Mouse (Mus musculus) skeletal muscle tissue, adult 2 months (tissue): ENCODE data around the gene Vti1a.

Source experiments
- DNase-seq: peaks from one replicate; pipeline ENCODE4 v3.0.0-alpha.2; 2012; ENCODE audit warnings: low read depth, low spot score

Vti1a gene

DNA sequence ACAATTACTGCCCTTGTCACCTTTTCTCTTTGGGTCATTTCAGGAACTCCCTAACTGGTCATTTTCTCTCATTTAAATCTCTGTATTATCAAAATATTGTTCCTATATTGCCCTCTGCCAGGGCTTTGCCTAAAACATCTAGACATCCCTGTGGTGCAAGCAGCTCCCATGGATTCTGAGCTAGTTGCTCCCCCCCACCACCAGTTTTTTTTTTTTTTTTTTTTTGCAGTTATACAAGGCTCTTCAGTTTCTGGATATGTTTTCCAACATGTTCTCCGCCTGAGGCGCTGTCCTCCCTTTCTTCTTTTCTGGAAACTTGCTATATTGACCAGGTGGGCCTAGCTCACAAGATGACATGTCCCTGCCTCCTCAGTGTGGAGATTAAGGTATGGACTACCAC is 2.4 kb upstream of the Vti1a start:
- DNase-seq = no peak

DNA sequence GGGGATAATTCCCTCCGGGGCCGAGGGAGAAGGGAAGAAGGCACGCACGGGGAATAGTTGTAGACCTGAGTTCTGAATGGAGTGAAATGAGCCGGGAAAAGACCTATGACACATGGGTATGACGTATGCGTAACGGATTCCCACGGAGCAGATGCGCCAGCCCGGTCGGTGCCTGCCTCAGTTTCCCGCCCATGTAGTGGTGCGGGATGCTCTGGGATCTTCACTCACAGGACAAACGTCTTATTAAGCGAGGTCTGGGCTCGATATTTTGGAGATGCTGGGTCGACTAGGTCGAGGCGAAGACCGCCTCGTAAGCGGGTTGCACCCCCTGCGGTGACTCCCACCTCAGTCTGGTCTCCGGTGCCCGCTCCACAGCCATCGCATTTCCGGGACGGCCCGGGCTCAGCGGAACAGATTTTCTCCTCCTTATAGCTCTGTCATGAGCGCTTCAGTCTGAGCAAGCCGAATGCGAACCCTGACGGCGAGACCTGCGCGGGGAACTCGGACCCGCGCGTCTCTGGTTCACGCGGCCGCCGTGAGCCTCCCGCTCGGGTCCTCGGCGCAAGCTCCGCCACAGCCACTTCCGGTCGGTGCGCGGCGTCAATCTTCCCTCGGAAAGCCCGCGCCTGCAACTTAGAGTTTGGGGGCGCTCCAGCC is 515 bp upstream of the Vti1a start, which contains the start of gene Zdhhc6:
Gene Zdhhc6 (minus strand): TSS at position 581 of the 657 bp plus-strand sequence.
- no peak for DNase-seq

DNA sequence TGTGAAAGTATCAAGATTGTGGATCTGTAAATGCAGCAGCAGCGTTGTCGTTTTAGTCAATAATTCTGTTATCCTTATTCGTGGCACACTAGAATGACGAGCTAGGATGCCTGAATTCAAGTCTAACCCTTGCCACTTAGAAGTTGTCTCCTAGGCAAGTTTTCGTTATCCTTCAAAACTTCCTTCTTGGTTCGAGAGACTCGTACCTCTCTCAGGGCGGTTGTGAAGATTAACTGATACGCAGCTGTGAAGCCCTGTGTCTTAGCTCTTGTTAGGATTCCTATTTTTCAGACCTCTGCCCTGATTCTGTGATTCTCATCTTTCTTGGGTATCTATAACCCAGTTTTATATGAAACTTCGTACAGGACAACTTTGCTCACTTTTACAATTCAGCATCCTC is 806 bp downstream of the Vti1a start:
- no peak for DNase-seq

DNA sequence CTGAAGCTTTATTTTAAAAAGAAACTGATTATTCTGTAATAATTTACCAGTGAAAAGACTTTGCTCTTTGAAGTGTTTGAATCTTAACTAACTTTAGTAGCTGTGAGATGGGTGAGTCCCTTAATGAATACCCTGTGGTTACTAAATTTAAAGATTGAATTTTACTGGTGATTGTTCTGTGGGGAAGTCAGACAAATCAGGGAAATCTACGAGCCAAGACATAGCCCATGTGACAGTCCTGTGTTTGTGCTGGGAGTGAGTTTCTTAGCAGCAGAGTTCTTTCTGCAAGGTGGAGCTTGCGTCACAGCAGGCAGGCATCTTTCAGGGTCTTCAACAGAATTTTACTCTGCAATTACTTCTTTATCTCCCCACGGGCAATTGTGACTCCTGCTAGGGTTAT is 2.9 kb downstream of the Vti1a start:
- DNase-seq = no peak

DNA sequence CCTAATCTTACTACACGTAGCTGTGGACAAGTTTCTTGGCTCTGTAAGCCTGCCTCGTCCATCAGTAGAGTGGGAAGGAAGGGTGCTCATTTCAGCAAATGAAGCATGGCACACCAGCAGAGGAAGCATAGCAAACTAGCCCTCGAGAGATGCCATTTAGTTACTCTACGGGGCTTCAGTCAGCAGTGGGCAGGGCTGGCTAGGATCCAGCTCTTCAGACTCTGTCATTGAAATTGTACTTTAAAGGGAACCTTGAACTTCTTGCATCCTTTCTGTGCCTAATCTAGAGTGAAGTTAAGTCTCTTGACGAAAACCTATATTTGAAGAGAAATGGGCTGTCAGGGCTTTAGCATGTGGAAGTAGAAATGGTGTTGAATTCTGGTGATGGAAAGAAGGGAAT is 3.4 kb downstream of the Vti1a start:
- no peak for DNase-seq

DNA sequence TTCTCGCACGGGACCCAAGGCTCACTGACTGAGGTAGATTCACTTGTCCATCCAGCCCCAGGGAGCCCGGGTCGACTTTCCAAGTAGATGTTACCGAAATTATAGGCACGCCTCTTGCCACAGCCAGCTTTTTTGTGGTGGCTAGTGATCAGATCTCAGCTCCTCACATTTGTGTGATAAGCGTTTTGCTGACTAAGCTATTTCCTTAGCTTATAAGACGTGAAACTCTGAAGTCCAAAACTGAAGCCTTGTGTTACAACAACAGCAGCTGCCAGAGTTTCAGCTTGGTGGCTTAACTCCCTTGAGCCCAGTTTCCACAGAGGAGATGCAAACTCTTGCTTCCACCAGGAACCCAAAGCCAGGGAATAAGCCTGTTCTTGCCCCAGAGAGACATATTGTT is 6.5 kb downstream of the Vti1a start:
- DNase-seq = no peak

DNA sequence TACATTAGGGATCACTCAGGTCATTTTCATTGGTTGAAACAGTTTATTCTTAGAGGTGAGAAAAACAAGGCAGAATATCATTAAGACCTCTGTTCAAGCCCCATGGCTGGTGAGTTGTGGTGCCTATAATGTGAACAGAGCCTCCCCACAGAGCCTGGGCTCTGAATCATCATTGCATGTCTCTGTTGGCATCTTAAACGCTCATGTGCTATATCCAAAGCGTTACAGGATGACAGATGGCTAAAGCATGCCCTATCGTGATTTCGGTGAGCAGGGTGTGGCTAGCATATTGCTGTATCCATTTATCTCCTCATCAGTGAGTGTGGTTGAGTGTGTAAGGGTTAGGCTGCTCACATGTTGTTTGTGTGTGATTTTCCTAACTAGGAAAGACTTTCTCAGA is 11.4 kb downstream of the Vti1a start:
- DNase-seq = no peak

DNA sequence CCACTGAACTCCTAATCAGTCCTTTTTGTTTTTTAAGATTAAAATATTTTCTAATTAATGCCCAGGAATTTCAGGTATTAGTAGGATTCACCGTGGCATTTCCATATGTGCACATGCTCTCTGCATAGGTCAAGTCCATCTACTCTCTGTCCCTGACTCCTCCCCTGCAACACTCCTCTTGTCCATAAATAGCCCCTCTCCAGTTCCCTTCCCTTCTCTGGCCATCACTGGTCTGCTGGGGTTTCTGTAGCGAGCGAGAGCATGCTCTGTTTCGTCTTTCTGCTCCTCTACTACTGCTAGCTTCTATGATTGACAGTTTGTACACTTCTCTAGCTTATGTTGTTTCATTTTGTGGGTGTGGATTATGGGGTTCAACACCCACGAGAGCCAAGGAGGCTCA is 15.7 kb downstream of the Vti1a start:
- DNase-seq = no peak

DNA sequence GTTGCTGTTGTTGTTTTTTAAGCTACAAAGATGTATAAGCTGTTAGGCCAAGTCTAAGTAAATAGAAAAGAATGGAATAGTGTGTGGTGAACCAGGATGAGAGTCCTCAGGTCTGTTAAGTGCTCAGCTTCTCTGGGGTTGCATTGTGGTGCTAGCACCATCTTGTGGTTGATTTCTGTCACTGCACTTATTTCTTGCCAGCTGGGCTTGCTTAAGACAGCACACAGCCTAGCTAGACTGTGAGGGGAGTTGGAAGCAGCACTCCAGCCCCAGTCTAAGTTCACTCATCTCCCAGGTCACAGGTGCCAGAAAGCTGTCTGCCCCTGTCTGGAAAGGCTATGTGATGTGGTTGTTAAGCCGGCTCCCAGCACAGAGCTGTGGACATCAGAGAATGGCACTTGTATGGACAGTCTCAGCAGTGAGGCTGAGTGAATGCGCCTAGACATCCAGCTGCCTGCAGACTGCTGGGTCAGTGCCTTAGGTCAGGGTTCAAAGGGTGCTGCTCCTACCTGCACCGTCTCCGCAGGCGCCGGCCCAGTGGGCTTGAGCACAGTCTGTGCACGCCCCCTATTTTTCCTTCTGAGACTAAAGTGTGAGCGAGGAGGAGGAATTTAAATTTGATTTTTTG is 16.7 kb downstream of the Vti1a start:
- peak; percentile 69 for DNase-seq

DNA sequence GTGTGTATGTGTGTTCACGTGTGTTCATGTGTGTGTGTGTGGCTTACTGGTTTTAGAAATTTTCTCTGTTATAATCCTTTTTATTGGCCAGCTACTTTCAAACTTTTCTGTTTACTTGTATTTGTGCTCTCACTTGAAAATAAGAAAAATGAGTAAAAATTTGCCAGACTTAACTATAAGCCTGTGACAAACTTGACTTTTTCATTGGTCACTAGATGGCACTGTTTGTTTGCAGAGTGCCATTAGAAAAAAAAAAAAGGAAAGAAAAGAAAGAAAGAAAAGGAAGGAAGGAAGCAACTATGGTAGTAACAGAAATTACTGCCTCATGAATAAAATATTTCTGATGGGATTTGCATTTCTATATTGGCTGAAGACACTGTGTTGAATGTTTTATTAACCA is 19.8 kb downstream of the Vti1a start:
- DNase-seq = no peak

DNA sequence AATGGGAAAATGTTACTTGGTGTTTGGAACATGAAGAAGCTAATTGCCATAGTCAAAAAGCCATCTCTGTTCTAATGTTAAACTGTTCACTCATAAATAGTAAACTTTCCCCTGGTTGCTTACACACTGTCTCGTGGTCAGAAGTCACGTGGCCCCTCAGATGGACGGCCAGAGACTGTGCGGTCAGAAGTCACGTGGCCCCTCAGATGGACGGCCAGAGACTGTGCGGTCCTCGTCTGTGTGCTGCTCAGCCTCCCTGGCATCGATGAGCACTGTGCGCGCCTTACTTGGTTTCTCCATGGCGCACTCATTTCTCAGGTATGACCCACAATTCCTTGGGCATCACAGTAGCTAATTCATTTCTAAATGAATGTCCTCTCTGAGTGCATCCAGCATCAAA is 20.3 kb downstream of the Vti1a start:
- DNase-seq = no peak

DNA sequence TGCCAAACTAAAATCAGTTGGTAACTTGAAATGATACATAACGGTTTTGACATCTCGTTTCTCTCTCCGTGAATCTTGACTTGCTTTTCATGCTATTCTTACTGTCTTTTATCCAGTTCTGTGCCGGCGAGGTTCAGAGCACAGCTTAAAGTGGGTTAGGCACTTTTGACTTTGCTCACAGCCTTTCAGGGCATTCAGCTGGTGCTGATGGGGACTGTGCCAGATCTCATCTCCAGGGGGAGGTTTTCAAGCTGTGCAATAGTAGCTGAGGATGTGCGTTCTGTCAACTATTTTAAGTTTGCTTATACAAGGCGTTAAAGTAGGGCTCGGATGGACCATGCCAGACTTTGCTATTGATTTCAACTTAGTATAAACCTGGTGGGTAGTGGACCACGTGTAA is 21.0 kb downstream of the Vti1a start:
- no peak for DNase-seq

DNA sequence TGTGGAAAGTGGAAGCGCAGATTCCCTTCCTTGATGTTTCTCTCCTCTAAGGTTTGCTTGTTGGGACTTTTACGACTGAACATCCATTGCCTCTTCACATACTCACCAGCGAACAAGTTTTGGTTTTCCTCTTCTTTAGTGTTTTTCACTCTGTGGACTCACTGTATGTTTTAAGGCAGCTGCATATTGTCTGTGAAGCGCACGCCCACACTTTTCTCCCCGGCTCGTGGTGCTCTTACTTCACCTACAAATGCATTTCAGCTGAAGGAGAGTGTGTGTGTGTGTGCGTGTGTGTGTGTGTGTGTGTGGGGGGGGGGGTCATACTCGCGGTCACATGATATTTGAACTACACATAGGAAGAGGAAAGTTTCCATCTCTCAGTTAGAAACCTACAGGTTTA is 21.6 kb downstream of the Vti1a start:
- no peak for DNase-seq

DNA sequence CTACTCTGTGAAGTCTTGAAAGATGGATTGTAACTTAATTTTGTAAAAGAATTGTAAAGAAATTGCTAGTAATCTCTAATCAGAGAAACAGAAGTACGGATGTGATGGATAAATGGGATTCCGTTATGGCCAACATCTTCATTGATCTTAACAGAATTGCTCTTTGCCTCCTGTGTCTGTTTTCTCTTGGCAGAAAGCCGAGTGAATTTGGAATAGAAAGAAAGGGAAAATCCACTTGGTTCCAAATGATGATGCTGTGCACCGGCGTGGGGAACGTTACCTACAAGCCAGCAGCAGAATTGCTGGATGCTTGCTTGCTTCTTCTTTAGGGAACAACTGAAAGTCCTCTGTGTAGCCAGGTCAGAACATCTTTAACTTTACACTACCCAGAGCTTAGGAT is 24.4 kb downstream of the Vti1a start:
- no peak for DNase-seq

DNA sequence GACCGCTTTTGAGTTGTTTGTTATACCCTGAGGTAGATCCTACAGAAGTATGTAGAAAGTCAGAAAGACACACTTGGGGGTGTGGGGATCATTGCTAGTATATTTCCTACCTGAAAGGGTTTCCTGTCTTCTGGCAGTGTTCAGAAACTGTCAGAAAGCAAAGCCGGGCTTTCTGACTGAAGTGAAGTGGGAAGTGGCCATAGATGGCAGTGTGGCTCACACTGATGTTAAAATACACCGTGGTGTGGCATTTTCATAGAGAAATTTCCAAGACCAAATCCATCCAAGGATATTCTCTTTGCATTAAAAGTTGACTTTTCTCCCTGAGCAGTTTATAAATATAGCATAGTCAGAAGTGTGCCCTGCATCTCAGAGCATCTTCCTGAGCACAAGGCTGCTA is 25.3 kb downstream of the Vti1a start:
- DNase-seq = no peak

DNA sequence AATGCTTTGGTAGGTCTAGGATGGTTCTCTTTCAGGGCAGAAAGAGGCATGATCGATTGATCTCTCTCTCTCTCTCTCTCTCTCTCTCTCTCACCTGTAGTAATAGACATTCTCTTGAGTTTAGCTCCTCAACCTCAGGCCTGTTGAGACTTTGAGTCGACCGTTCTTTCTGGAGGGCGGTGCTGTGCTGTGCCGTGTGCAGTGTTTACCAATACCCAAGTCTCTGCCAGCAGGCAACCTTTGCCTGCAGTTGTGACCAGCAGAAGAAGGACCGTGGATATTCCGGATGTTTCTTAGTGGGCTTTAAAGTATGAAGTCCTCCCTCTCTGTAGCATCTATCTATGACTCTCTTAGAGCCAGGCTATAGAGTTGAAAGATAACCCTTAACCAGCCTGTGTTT is 26.3 kb downstream of the Vti1a start:
- no peak for DNase-seq

DNA sequence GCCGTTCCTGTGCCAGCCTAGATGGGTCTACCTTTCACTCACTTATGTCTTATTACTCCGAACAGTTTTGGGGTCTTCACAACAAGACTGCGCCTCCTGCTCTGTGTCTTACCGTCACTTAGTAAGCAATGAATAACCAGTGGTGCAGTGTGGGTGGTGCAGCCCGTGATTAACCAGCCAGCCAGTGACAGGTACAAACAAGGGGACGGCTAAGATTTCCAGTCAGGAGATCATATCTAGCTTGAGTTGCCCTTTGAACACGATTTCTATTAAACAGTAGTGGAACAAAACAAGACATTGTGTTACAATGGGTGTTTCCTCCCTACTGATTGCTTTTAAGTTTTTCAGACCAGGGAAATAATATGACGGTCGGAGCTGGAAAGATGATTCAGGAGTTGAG is 27.2 kb downstream of the Vti1a start:
- no peak for DNase-seq

DNA sequence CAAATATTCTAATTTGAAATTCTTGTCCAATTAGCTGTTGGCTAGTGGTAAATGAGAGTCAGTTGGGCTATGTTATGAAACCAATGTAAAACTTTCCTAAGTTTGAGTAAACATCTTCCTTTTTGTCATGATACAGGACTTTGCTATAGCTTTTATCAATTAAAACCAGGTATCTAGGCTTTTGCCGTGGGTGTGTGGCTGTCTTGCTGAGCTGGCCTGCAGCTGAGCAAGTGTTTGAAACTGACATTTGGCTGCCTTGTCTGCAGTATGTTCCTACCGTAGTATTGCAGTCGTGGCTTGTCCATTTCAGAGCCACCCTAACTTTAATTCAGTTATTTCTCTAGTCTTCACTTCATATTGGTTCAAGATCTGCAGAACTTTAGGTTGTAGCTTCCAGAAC is 32.1 kb downstream of the Vti1a start:
- no peak for DNase-seq

DNA sequence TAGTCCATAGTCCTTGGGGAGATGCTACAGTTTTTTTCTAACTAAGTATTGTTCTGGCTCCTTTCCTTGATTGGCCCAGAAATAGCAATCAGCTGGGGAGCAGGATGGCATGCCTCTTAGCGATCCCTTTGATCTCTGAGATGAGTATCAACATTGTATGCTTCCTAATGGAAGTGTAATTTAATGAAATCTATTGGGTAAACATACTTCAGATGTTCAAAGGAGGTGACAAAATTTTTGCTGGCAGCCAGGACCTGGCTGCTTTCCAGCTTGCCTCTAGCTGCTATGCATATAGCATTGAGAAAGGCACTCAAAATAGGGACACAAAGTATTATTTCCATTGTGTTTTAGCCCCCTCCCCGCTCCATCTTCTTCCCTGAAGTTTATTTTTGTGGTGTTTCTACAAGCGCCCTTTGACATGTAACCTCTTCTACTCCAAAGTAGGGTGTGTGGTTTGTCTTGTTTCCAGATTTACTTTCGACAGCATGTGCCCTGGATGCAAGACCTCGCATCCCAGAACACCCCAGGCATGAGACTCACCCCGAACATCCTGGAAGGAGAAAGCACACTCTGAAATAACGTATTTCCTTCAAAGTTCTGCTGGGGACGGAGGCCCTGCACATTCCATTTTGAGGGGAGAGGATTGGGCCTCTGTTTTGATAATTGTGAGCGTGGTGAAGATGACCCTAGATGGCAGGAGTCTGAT is 34.7 kb downstream of the Vti1a start:
- DNase-seq = no peak

DNA sequence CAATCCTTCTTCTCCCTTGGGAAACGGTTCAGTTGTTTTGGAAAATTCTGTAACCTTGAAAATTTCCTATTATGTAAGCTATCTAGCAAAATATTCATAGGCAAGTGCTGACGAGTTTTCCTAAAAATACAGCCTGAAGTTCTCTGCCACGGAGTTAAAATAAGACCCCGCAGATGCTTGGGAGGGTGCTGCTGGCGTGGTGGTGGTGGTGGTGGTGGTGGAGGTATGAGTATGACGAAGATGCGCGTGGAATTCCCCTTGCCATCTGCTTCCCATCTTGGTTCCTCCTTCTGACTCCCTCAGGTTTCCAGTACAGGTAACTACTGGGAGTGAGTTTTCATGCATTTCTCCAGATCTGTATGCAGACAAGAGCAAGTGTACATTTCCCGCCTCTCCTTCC is 46.5 kb downstream of the Vti1a start:
- peak; percentile 10 for DNase-seq

DNA sequence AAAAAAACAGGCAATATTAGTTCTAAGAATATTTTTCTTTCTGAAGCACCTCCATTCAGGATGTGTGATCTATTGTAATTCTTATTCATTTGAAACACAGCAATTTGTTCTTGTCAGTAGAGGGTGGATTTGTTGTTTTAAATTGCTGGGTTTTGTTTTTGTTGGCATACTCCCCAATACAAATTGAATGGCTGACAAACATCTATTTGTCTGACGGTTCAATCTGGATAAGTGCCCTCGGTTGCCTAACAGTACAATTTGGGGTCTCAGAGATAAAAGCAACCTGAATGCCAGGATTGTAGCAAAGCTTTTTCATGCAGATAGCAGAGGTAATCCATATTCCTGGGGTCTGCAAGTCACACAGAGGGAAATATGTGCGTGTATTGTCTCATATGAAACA is 53.6 kb downstream of the Vti1a start:
- DNase-seq = no peak

DNA sequence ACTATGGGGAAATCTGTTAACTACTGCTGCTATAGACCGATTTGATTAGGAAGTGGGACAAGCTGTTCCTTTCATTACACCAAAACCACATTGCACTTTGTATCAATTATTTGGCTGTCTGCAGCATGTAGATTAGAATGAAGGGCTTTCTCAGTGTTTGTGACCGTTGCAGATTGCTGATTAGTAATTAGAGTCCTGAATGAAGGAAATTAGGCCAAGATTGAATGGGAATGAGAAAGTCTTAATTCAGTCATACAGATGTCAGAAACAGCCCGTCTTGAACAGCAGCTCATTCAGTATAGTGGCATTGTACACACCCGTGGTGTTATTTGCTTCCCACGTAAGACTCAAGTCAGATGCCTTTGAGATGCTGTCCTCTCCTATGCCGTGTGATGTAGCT is 60.2 kb downstream of the Vti1a start:
- no peak for DNase-seq

DNA sequence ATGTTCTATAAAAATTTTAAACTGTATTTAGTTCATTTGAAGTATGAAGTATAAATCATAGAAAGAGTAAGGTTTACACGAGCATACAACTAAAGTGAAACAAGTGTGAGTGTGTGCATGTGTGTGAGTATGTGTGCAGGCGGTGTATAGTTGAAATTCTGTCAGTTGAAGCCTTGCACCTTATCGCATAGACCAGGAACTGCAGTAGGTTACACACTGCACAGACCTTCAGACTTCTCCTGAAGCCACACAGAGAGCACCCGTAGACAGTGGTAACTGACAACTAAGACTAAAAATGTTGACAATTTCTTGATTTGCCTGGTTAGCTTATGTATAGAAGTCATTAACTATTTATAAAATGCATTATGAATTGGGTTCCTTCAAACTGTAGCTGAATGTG is 61.4 kb downstream of the Vti1a start:
- DNase-seq = no peak
